Mouse (Mus musculus) hindbrain, embryonic 14.5 days (tissue): Measurements from ENCODE around the gene Trappc2l. TPM values are rescaled to one million over a fixed set of nuclear protein-coding genes. Genes with fewer than 3 reads are reported as not detected.

ENCODE experiments used
- ATAC-seq: fragments of 200-750 bp; cut with Nextera tagmentation; 2 replicates; pipeline ENCODE4 v1.8.0; 2017; ENCODE audit warnings: moderate number of reproducible peaks, mild to moderate bottlenecking, moderate TSS enrichment, moderate library complexity; ENCODE audit not compliant: low FRiP score
- DNase-seq: peaks from one replicate; pipeline ENCODE4 v3.0.0-alpha.2; 2015; ENCODE audit warnings: low spot score
- H3K27ac ChIP-seq: fragments of 300-500 bp; sonication (generic); 2 replicates; pipeline ENCODE4 v1.5.1; 2014; ENCODE audit warnings: mild to moderate bottlenecking, moderate library complexity
- H3K27me3 ChIP-seq: fragments of 300-500 bp; sonication (generic); 2 replicates; pipeline ENCODE4 v1.6.1; 2014; ENCODE audit warnings: mild to moderate bottlenecking, low read length, mixed read lengths; ENCODE audit not compliant: control insufficient read depth, insufficient read depth
- H3K36me3 ChIP-seq: fragments of 300-500 bp; sonication (generic); replicated peaks from 2 replicates; pipeline ENCODE4 v1.6.1; 2014; ENCODE audit not compliant: control insufficient read depth, insufficient read depth
- H3K4me1 ChIP-seq: fragments of 300-500 bp; sonication (generic); replicated peaks from 2 replicates; pipeline ENCODE4 v1.6.1; 2014; ENCODE audit warnings: antibody characterized with exemption, low read length, mixed read lengths; ENCODE audit not compliant: control insufficient read depth, insufficient read depth
- H3K4me2 ChIP-seq: fragments of 300-500 bp; sonication (generic); replicated peaks from 2 replicates; pipeline ENCODE4 v1.6.1; 2014; ENCODE audit warnings: mild to moderate bottlenecking, moderate library complexity
- H3K4me3 ChIP-seq: fragments of 300-500 bp; sonication (generic); replicated peaks from 2 replicates; pipeline ENCODE4 v1.5.1; 2014; ENCODE audit warnings: mild to moderate bottlenecking, low read length
- H3K9ac ChIP-seq: fragments of 300-500 bp; sonication (generic); 2 replicates; pipeline ENCODE4 v1.6.1; 2014
- H3K9me3 ChIP-seq: fragments of 300-500 bp; sonication (generic); 2 replicates; pipeline ENCODE4 v1.6.1; 2016; ENCODE audit warnings: low read length; ENCODE audit not compliant: control insufficient read depth
- WGBS: fragments of 180-500 bp; shearing (Covaris S2); extraction: QIAGEN DNeasy Blood & Tissue Kit; methylation state at CpG from one replicate; pipeline ENCODE4 v1.1.7; 2014; 5-methylcytosine and 5-hydroxymethylcytosine counted together
- polyA plus RNA-seq: library from polyadenylated mRNA; unstranded; fragments of >200 nt; fragmentation: Nextera tagmentation; extraction: Ambion mirVana; gene quantifications from 2 replicates; pipeline ENCODE4 v1.2.1, GENCODE M21; 2014

The Trappc2l gene
- polyA plus RNA-seq, 1 experiment from 2014 or later: 130 TPM

DNA sequence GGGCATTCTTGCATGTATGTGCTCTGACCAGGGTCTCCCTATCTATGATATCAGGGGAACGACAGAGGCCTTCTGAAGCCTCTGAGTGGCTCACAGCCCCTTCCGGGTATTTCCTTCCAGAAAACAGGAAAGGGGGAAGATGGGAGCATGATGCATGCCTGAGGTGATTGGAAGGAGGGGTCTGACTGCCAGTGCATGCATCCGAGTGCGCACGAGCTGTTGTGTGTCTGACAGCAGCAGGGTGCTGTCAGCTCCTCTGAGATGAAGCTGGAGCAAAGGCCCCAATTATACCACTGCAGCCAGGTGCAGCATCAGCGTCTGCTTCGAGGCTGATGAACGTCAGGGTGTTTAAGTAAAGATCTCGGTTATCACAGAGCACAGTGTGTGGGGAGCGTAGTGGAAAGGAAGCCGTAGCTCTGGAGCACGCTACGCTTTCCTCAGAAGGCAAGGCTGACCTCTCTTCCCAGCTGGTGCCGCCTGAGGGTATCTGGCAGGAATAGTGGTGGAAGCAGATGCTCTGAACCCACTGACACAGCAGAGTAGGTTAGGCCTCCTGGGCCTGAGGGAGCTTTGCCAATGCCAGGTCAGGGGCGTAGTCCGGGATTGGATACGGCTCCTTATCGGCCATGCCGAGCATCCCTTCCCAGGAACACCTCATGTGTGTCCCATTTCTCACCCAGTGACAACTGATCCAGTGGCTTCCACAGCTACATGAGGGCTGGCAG is 17.5 kb upstream of the Trappc2l start:
- no peaks in the 10 kb centered on the region for H3K36me3 ChIP-seq
- H3K27ac ChIP-seq: peak overlapping the region; percentile 27; the same call in 1 of the 2 replicates
- no peaks in the 10 kb centered on the region for H3K9me3 ChIP-seq
- H3K4me2 ChIP-seq: no peak overlapping the region
- no peak overlapping the region for H3K4me3 ChIP-seq
- ATAC-seq: no peak
- DNase-seq: no peak
- peaks cover 7% of the 10 kb centered on the region; the same call in 1 of the 2 replicates for H3K4me1 ChIP-seq
- no peak overlapping the region; the same call in 1 of the 2 replicates for H3K9ac ChIP-seq
- H3K27me3 ChIP-seq: no peaks in the 10 kb centered on the region
- WGBS: 58% methylated on average over 19 of the region's 19 CpGs

DNA sequence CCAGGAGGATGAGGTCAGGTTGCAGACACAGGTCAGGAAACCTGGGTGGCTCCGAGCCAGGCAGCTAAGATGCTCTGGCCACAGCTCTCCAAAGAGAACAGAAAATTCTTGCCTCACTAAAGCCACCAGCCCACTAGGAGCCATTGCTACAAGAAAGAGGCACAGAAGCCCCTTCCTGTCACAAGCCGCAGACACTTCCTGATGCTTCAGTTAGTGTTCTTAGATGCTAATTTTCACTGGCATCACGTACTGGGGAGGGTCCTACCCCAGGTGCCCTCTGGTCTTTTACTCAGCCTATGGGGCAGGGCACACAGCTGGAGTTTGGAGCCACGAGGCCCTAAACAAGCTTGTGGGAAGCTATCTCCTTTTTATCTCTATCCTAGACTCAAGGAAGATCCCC is 15.4 kb upstream of the Trappc2l start:
- Histone ChIP-seq H3K27me3 (no peaks in the 10 kb centered on the region), H3K9me3 (no peaks in the 10 kb centered on the region), H3K36me3 (no peaks in the 10 kb centered on the region), H3K9ac (no peak overlapping the region), H3K4me1 (peaks cover 7% of the 10 kb centered on the region; the same call in 1 of the 2 replicates), H3K4me2 (no peak overlapping the region), H3K4me3 (no peak overlapping the region), H3K27ac (no peak overlapping the region)
- no peak for ATAC-seq
- 54% methylated on average over 4 of the region's 4 CpGs for WGBS
- no peak for DNase-seq

DNA sequence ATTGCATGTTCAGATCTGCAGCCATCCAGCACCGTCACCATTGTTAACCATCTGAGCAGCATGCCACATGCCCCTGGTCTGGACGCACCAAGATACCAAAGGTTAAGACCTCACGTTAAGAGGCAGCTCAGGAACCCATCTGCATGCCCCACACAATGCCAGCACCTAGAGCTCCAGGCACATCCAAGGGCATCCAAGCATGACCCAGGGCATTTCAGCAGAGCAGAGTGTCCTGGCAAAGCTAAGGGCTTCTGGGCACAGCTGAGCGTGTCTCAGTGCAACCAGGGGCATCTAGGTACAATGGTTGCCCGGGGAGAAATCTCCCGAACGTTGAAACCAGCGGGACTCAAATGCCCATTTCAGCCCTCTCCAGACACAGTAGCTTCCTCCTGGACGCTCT is 10.8 kb upstream of the Trappc2l start:
- Histone ChIP-seq H3K4me2 (no peak overlapping the region), H3K27ac (no peak overlapping the region), H3K36me3 (no peaks in the 10 kb centered on the region), H3K4me3 (no peak overlapping the region), H3K9ac (no peak overlapping the region), H3K4me1 (no peaks in the 10 kb centered on the region), H3K9me3 (no peaks in the 10 kb centered on the region), H3K27me3 (no peaks in the 10 kb centered on the region)
- ATAC-seq: no peak
- DNase-seq: no peak
- WGBS: 85% methylated on average over 9 of the region's 9 CpGs

DNA sequence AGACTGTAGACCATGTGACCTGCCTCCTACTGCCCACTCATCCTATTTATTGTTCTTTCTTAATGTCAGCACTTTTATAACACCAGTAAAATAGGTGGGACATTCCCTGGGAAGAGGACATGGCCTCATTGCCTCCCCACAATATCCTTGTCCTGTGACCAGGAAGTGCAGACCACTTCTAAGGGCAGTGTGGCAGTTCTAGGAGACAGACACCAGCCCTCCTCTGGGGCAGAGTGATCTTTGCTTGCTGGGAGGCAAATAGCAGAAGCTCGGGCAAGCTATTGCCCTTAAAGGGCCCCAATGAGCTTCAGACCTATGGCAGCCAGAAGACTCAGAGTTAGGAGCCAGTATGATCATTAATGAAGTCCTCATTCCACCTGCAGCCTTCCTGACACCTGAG is 6.8 kb upstream of the Trappc2l start:
- H3K9ac ChIP-seq: no peak overlapping the region
- no peak for ATAC-seq
- H3K27me3 ChIP-seq: no peaks in the 10 kb centered on the region
- H3K4me3 ChIP-seq: no peak overlapping the region
- H3K9me3 ChIP-seq: no peaks in the 10 kb centered on the region
- WGBS: 60% methylated on average over 1 of the region's 1 CpGs
- H3K4me2 ChIP-seq: no peak overlapping the region
- H3K27ac ChIP-seq: no peak overlapping the region
- DNase-seq: no peak
- H3K36me3 ChIP-seq: no peaks in the 10 kb centered on the region
- no peaks in the 10 kb centered on the region for H3K4me1 ChIP-seq

DNA sequence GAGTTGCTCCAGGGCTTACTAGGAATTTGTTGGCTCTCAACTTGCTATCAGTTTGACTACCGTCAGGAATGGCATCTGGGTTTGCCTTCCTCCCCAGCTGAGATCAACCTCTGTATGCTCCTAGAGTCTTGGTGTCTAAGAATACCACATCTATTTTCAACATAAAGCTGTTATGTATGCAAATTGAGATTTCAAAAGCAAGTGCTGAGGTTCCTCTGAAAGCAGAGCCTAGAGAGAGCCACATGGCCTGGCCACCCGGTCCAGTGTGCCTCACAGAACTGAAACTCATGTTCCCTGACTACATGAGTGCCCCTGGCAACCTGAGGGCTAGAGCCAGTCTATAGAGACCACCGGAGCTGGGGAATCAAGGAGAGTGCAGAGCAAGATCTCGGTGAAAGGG is 6.1 kb upstream of the Trappc2l start:
- ATAC-seq: no peak

DNA sequence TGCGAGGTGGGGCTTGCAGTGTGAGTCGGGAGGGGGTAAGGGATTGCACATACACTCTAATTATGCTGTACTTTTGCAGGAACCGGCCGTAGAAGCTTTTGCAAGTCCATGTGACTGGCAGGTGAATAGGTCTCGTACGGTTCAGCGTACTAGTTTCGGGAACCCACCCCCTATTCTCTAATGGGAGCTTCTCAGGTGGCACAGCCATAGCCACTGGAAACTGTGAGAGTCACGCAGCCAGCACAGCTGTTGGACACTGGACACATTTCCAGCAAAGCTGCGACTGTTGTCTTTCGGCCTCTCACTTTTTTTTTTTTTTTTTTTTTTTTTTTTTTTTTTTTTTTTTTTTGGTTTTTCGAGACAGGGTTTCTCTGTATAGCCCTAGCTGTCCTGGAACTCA is 4.6 kb upstream of the Trappc2l start:
- Histone ChIP-seq H3K4me1 (peaks cover 8% of the 10 kb centered on the region), H3K4me3 (no peak overlapping the region), H3K9me3 (no peaks in the 10 kb centered on the region), H3K4me2 (no peak overlapping the region), H3K36me3 (no peaks in the 10 kb centered on the region), H3K9ac (no peak overlapping the region), H3K27me3 (no peaks in the 10 kb centered on the region), H3K27ac (no peak overlapping the region)
- ATAC-seq: no peak
- no peak for DNase-seq
- WGBS: 88% methylated on average over 11 of the region's 12 CpGs

More for the DNA sequence above, 6.1 kb upstream of the Trappc2l start:
- no peak overlapping the region for H3K4me2 ChIP-seq
- peaks cover 2% of the 10 kb centered on the region for H3K4me1 ChIP-seq
- no peak overlapping the region for H3K4me3 ChIP-seq
- H3K27ac ChIP-seq: no peak overlapping the region
- no peaks in the 10 kb centered on the region for H3K9me3 ChIP-seq
- H3K9ac ChIP-seq: no peak overlapping the region
- DNase-seq: no peak
- H3K27me3 ChIP-seq: no peaks in the 10 kb centered on the region
- WGBS: 79% methylated on average over 4 of the region's 4 CpGs
- H3K36me3 ChIP-seq: no peaks in the 10 kb centered on the region

DNA sequence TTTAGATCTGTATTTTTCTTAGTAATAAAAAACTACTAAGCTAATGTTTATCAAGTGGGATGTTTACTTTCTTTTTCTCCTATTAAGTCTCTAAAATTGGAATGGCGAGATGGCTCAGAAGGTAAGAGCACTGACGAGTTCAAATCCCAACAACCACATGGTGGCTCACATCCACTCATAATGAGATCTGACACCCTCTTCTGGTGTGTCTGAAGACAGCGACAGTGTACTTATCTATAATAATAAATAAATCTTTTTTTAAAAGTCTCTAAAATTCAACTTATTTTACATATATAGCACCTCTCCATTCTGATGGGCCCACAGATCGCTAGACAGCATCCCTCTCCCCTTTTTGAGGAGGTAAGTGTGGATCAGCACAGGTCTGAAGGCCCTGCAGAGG is 1.2 kb upstream of the Trappc2l start:
- peaks cover 4% of the 10 kb centered on the region for H3K36me3 ChIP-seq
- H3K27ac ChIP-seq: no peak overlapping the region
- H3K9me3 ChIP-seq: no peaks in the 10 kb centered on the region
- 64% methylated on average over 4 of the region's 4 CpGs for WGBS
- DNase-seq: no peak
- H3K4me2 ChIP-seq: peak overlapping the region; percentile 85
- no peak overlapping the region for H3K4me3 ChIP-seq
- H3K9ac ChIP-seq: no peak overlapping the region
- peaks cover 17% of the 10 kb centered on the region for H3K4me1 ChIP-seq
- ATAC-seq: no peak
- no peaks in the 10 kb centered on the region for H3K27me3 ChIP-seq

DNA sequence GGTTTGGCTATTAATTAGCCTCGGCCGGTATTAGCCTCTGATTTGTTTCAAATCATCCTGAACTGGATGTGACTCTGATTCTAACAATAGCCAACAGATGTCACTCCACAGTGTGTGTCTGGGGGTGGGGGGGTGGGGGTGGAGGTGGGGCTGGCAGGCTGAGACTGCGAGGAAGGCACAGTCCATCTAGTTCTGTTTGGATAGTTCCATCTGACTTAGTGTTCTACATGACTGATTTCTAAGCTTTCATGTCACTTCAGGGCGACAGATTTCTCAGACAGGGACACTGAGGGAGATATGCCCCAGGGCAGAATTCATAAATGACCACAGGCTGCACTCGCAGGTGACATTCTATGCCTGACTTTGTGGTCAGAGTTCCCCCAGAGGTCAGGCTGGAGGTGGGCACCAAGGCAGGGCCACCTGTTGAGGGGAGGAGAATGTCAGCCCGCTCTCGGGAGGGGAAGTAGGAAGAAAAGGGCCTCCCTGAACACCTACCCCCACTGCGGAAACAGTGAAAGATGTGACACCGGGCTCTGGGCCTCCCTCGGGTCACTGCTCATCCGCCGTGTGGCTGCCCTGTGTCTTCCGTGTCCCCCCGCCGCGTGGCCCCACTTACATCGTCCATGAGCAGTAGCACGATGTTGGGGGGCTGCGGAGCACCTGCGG is 695 bp upstream of the Trappc2l start:
- no peaks in the 10 kb centered on the region for H3K9me3 ChIP-seq
- 2% methylated on average over 20 of the region's 20 CpGs for WGBS
- H3K27ac ChIP-seq: peak overlapping the region; percentile 78
- H3K4me1 ChIP-seq: peaks cover 17% of the 10 kb centered on the region
- peak overlapping the region; percentile 72 for H3K4me3 ChIP-seq
- H3K9ac ChIP-seq: peak overlapping the region; percentile 72
- 0 out of 2 replicates have a peak, but pooled peaks have one; percentile 7 for ATAC-seq
- no peak for DNase-seq
- H3K36me3 ChIP-seq: peaks cover 10% of the 10 kb centered on the region
- peak overlapping the region; percentile 85 for H3K4me2 ChIP-seq
- no peaks in the 10 kb centered on the region for H3K27me3 ChIP-seq

DNA sequence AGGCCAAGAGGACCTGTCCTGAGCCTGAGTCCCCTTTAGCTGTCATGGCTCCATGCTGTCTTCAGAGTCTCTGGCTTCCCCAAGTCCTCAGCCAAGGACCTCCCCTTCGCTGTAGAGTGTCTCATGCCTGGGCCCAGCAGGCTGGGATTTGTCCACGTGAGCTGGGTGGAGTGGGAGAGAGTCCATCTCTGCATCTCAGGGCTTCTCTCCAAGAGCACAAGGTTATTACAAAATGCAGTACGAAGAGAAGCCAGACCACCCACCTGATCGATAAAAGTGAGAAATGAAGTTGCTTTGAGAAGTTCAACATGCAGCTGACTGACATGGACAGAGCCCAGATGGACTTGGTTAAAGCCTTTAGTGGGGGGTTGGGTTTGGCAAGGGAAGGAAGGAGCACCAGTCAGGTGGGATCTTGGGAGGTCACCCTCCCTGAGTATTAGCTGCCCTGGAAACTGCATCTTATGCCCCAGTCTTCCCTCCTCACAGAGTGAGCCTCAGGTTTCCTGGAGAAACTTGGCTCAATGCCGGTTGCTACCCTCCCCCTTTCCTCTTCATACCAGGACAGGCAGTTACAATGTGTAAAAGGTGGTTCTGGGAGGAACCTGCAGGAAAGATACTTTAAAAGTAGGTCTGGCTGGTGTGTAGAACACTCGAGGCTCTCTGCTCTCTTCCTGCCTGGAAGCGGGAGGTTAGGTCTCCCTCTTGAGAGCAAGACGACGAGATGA is 4.9 kb downstream of the Trappc2l start:
- Histone ChIP-seq H3K4me1 (peaks cover 9% of the 10 kb centered on the region), H3K9ac (no peak overlapping the region)
- 82% methylated on average over 9 of the region's 9 CpGs for WGBS

More for the DNA sequence above, 4.9 kb downstream of the Trappc2l start:
- DNase-seq (no peak), ATAC-seq (no peak)
- Histone ChIP-seq H3K27me3 (no peaks in the 10 kb centered on the region), H3K4me3 (no peak overlapping the region), H3K36me3 (peaks cover 13% of the 10 kb centered on the region), H3K27ac (no peak overlapping the region), H3K9me3 (no peaks in the 10 kb centered on the region), H3K4me2 (no peak overlapping the region)
